Mouse (Mus musculus) myocyte (in vitro differentiated cells): Measurements from ENCODE around the gene Gcnt7.

Source experiments
- CEBPB ChIP-seq: IDR thresholded peaks from 2 replicates; pipeline ENCODE4 v1.6.1; 2011; ENCODE audit warnings: mild to moderate bottlenecking, moderate library complexity; ENCODE audit not compliant: poor library complexity, insufficient read depth, severe bottlenecking
- E2F4 ChIP-seq: IDR thresholded peaks from one replicate; pipeline ENCODE4 v1.6.1; 2011; ENCODE audit warnings: mild to moderate bottlenecking, control low read depth, moderate library complexity; ENCODE audit not compliant: insufficient read depth
- MAX ChIP-seq: IDR thresholded peaks from one replicate; pipeline ENCODE4 v1.6.1; 2011; ENCODE audit warnings: low read depth, mild to moderate bottlenecking, control low read depth
- MYOG ChIP-seq, 3 experiments: IDR thresholded peaks; one replicate each; pipeline ENCODE4 v1.6.1; 2011; ENCODE audit warnings: control low read depth in 2 of 3, low read depth in 2 of 3, mild to moderate bottlenecking in 2 of 3; ENCODE audit not compliant: insufficient read length in 2 of 3, control insufficient read depth in 1 of 3, insufficient read depth in 1 of 3
- POLR2A ChIP-seq: IDR thresholded peaks from one replicate; pipeline ENCODE4 v1.6.1; 2011; ENCODE audit warnings: low read depth, mild to moderate bottlenecking, control low read depth, moderate library complexity; ENCODE audit not compliant: insufficient read length
- SRF ChIP-seq: IDR thresholded peaks from one replicate; pipeline ENCODE4 v1.6.1; 2011; ENCODE audit warnings: low read depth; ENCODE audit not compliant: control insufficient read depth, insufficient read length
- TCF3 ChIP-seq: IDR thresholded peaks from one replicate; pipeline ENCODE4 v1.6.1; 2011; ENCODE audit warnings: low read depth, control low read depth; ENCODE audit not compliant: insufficient read length
- USF1 ChIP-seq: IDR thresholded peaks from one replicate; pipeline ENCODE4 v1.6.1; 2011; ENCODE audit warnings: low read depth, mild to moderate bottlenecking, control low read depth, moderate library complexity

DNA sequence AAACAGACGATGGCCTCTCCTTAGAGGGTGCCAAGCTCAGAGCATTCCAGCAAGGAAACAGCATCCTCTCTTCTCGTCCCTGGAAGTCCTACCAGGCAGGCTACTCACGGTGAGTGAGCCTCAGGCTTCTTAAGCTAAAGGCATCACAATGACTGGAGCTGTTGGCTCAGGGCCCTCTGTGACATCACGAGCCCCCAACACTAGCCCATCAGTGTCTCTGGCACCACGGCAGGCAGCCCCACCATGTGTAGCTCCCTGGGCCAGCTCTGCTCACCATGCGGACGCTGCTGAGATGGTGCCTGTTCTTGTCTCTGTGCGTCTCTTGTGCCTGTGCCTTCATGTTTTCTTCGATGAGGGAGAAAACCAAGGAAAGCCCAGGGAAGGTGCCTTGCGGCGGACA, 13.9 kb upstream of the Gcnt7 start, which contains the start of gene Fam209:
- no peak for TF ChIP-seq TCF3
- no peak for TF ChIP-seq MAX
- no peak for TF ChIP-seq POLR2A
- no peak for TF ChIP-seq E2F4
- no peak for TF ChIP-seq CEBPB
- TF ChIP-seq SRF, result no peak
- no peak for TF ChIP-seq USF1
- no peak for TF ChIP-seq MYOG (IDR thresholded peaks at IDR 0.05; ENCODE audit: control insufficient read depth in 1 of 3, insufficient read depth in 1 of 3, insufficient read length in 2 of 3, low read depth in 2 of 3)
